Mouse (Mus musculus): ENCODE results near the gene Il9r.

Il9r gene

GRCm38 (mm10) chr11:32198256-32198955 is 1.7 kb downstream of the Il9r start:
- no peak for DNase-seq (ENCODE audit: low spot score)

- no peak for DNase-seq (ENCODE audit: low spot score)
These were observed 2.3 kb downstream of the Il9r start for GRCm38 (mm10) chr11:32197766-32198165.

GRCm38 (mm10) chr11:32196727-32197126 is 3.4 kb downstream of the Il9r start:
- no peak for DNase-seq (ENCODE audit: low spot score)

GRCm38 (mm10) chr11:32195867-32196540 is 4.1 kb downstream of the Il9r start:
- DNase-seq (ENCODE audit: low spot score), result no peak

- no peak for DNase-seq (ENCODE audit: low spot score)
These were observed 5.5 kb downstream of the Il9r start for GRCm38 (mm10) chr11:32194626-32195025.

- DNase-seq (ENCODE audit: low spot score), result no peak
These were observed 6.0 kb downstream of the Il9r start for GRCm38 (mm10) chr11:32194086-32194485.

- DNase-seq (ENCODE audit: low spot score), result no peak
These were observed 6.9 kb downstream of the Il9r start for GRCm38 (mm10) chr11:32193156-32193555.

- DNase-seq (ENCODE audit: low spot score), result no peak
These were observed 9.4 kb downstream of the Il9r start for GRCm38 (mm10) chr11:32190603-32191110.

- DNase-seq (ENCODE audit: low spot score), result no peak
These were observed 10.0 kb downstream of the Il9r start for GRCm38 (mm10) chr11:32190119-32190518.

GRCm38 (mm10) chr11:32189434-32189833 is 10.6 kb downstream of the Il9r start:
- no peak for DNase-seq (ENCODE audit: low spot score)

- DNase-seq (ENCODE audit: low spot score), result no peak
These were observed 11.2 kb downstream of the Il9r start for GRCm38 (mm10) chr11:32188881-32189280.

- DNase-seq (ENCODE audit: low spot score), result no peak
These were observed 12.8 kb downstream of the Il9r start for GRCm38 (mm10) chr11:32187256-32187655.

GRCm38 (mm10) chr11:32186031-32186430 is 14.0 kb downstream of the Il9r start:
- no peak for DNase-seq (ENCODE audit: low spot score)

GRCm38 (mm10) chr11:32184469-32184868 is 15.6 kb downstream of the Il9r start:
- no peak for DNase-seq (ENCODE audit: low spot score)

- peak; percentile 79 for DNase-seq (ENCODE audit: low spot score)
These were observed 17.9 kb downstream of the Il9r start for GRCm38 (mm10) chr11:32181973-32182868.

GRCm38 (mm10) chr11:32181246-32181645 is 18.8 kb downstream of the Il9r start:
- no peak for DNase-seq (ENCODE audit: low spot score)

- no peak for DNase-seq (ENCODE audit: low spot score)
These were observed 21.6 kb downstream of the Il9r start for GRCm38 (mm10) chr11:32178506-32178905.

- no peak for DNase-seq (ENCODE audit: low spot score)
These were observed 33.4 kb downstream of the Il9r start for GRCm38 (mm10) chr11:32166683-32167082.

GRCm38 (mm10) chr11:32161922-32162804 is 37.9 kb downstream of the Il9r start:
- DNase-seq (ENCODE audit: low spot score), result peak; percentile 77

GRCm38 (mm10) chr11:32161500-32161899 is 38.6 kb downstream of the Il9r start:
- no peak for DNase-seq (ENCODE audit: low spot score)

- no peak for DNase-seq (ENCODE audit: low spot score)
These were observed 39.7 kb downstream of the Il9r start for GRCm38 (mm10) chr11:32160341-32160740.
